Mouse (Mus musculus) heart, embryonic 15.5 days (tissue): Measurements from ENCODE around the gene 4930512M02Rik. TPM values are rescaled to one million over a fixed set of nuclear protein-coding genes. Genes with fewer than 3 reads are reported as not detected.

Source experiments
- ATAC-seq: fragments of 200-750 bp; cut with Nextera tagmentation; replicated peaks from 2 replicates; pipeline ENCODE4 v1.8.0; 2017; ENCODE audit warnings: low read depth, moderate TSS enrichment; ENCODE audit not compliant: insufficient number of reproducible peaks, insufficient read depth, low FRiP score
- H3K27ac ChIP-seq: fragments of 300-500 bp; sonication (generic); 2 replicates; pipeline ENCODE4 v1.5.1; 2015; ENCODE audit warnings: mild to moderate bottlenecking, inconsistent platforms
- H3K27me3 ChIP-seq: fragments of 300-500 bp; sonication (generic); 2 replicates; pipeline ENCODE4 v1.6.1; 2015; ENCODE audit warnings: inconsistent platforms
- H3K36me3 ChIP-seq: fragments of 300-500 bp; sonication (generic); 2 replicates; pipeline ENCODE4 v1.6.1; 2015; ENCODE audit warnings: mild to moderate bottlenecking, inconsistent platforms
- H3K4me1 ChIP-seq: fragments of 300-500 bp; sonication (generic); replicated peaks from 2 replicates; pipeline ENCODE4 v1.6.1; 2015; ENCODE audit warnings: inconsistent platforms
- H3K4me2 ChIP-seq: fragments of 300-500 bp; sonication (generic); 2 replicates; pipeline ENCODE4 v1.6.1; 2015; ENCODE audit warnings: inconsistent platforms, mild to moderate bottlenecking, moderate library complexity
- H3K4me3 ChIP-seq: fragments of 300-500 bp; sonication (generic); 2 replicates; pipeline ENCODE4 v1.5.1; 2015; ENCODE audit warnings: mild to moderate bottlenecking, inconsistent platforms
- H3K9ac ChIP-seq: fragments of 300-500 bp; sonication (generic); 2 replicates; pipeline ENCODE4 v1.6.1; 2015; ENCODE audit warnings: mild to moderate bottlenecking, inconsistent platforms
- H3K9me3 ChIP-seq: fragments of 300-500 bp; sonication (generic); replicated peaks from 2 replicates; pipeline ENCODE4 v1.6.1; 2016; ENCODE audit warnings: inconsistent platforms
- WGBS: fragments of 180-500 bp; shearing (Covaris S2); methylation state at CpG from one replicate; pipeline ENCODE4 v1.1.7; 2015; ENCODE audit warnings: mixed read lengths; 5-methylcytosine and 5-hydroxymethylcytosine counted together
- polyA plus RNA-seq: library from polyadenylated mRNA; unstranded; fragments of >200 nt; fragmentation: Nextera tagmentation; extraction: Ambion mirVana; gene quantifications from 2 replicates; pipeline ENCODE4 v1.2.1, GENCODE M21; 2015

4930512M02Rik gene
- polyA plus RNA-seq, 1 experiment from 2014 or later, result not detected

DNA sequence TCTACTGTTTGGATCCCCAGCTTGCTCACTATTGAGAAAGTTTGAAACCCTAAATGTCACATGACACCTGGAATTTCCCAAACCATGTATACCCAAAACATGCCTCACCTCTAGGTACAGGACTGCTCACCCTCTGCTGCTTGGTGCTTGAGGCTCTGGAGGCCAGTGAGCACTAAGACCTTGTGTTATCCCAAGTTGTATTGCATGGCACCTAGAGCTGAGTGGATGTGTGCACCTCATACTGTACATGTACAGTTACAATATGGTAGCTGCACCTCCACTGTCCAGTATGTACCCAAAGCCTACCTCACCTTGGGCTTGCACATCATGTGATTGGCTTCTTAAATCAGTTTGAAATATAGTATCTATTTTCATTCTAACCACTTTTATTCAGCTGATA lies 16.7 kb upstream of the 4930512M02Rik start:
- no peak overlapping the region for H3K4me3 ChIP-seq
- H3K4me1 ChIP-seq, result no peaks in the 10 kb centered on the region
- no peaks in the 10 kb centered on the region for H3K27me3 ChIP-seq
- no peak overlapping the region for H3K9ac ChIP-seq
- no peaks in the 10 kb centered on the region for H3K36me3 ChIP-seq
- H3K4me2 ChIP-seq, result no peak overlapping the region
- ATAC-seq, result no peak
- no peak overlapping the region for H3K27ac ChIP-seq
- H3K9me3 ChIP-seq, result no peaks in the 10 kb centered on the region

DNA sequence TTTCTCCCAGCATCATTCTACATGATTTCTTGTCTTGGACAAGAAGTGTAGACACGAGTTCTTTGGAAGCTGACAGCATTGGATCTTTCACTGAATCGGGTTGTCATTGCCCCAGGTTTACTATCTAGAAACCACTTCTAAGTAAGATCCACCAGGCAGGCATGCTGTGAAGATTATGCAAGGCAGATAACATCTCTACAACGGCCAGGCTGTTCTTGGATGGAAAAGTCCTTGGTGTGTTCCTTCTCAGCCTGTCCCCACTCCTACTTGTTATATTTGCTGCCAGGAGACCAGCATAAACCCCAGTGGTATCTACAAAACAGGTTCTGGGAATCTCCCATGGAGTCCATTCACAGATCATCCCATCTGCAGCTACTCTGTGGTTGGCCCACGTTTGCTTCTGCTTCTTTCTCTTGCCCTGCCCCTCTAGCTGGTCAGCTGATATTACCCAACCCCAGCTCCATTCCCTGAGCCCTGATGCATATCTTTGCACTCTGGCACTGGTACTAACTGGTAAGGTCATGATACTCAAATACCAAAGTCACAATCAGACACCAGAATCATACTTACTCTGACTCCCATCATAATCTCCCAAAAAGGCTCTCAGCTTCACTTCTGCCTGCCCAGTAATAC lies 3.4 kb downstream of the 4930512M02Rik start:
- H3K27me3 ChIP-seq, result no peaks in the 10 kb centered on the region
- H3K27ac ChIP-seq, result no peak overlapping the region
- no peak overlapping the region for H3K4me3 ChIP-seq
- H3K4me2 ChIP-seq, result no peak overlapping the region
- H3K9me3 ChIP-seq, result no peaks in the 10 kb centered on the region
- 40% methylated on average over 4 of the region's 4 CpGs for WGBS
- no peak overlapping the region for H3K9ac ChIP-seq
- H3K4me1 ChIP-seq, result no peaks in the 10 kb centered on the region
- no peak for ATAC-seq
- H3K36me3 ChIP-seq, result no peaks in the 10 kb centered on the region

DNA sequence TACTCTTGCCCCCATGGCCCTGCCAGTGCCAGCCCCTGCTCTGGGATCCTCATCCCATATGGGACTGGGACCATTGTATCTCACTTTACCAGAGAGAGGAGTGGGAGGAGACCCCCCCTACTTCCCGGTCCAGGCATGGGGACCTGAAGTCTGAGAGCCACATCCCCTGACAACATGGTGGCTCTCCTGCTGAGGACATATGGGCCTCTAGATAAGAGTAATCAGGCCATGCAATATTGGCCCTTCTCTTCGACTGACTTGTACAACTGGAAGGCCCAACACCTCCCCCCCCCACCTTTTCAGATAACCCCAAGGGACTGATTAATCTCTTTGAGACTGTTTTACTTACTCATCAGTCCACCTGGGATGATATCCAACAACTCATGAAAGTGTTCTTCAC lies 18.4 kb downstream of the 4930512M02Rik start:
- no peaks in the 10 kb centered on the region for H3K9me3 ChIP-seq
- no peak overlapping the region for H3K4me2 ChIP-seq
- H3K27me3 ChIP-seq, result no peaks in the 10 kb centered on the region
- no peak overlapping the region for H3K9ac ChIP-seq
- no peak overlapping the region for H3K4me3 ChIP-seq
- no peaks in the 10 kb centered on the region for H3K4me1 ChIP-seq
- no peak for ATAC-seq
- H3K36me3 ChIP-seq, result no peaks in the 10 kb centered on the region
- 72% methylated on average over 2 of the region's 2 CpGs for WGBS
- no peak overlapping the region for H3K27ac ChIP-seq

DNA sequence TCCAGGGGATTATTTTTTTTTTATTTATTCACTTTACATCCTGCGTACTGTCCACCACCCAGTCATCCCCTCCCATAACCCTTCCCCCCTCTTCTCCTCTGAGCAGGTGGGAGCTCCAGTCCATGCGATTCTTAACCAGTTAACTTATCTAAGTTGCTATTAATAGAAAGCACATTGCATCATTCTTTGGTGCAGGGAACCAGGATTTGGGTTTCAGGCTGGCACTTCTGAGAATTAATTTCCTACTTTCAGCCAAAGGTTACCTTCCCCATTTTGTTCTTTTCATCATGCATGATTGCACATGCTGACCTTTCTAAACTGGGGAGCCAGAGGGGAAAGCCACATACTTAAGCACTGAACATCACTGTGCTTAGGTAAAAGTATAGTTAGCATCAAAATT lies 40.3 kb downstream of the 4930512M02Rik start:
- H3K36me3 ChIP-seq, result no peaks in the 10 kb centered on the region

DNA sequence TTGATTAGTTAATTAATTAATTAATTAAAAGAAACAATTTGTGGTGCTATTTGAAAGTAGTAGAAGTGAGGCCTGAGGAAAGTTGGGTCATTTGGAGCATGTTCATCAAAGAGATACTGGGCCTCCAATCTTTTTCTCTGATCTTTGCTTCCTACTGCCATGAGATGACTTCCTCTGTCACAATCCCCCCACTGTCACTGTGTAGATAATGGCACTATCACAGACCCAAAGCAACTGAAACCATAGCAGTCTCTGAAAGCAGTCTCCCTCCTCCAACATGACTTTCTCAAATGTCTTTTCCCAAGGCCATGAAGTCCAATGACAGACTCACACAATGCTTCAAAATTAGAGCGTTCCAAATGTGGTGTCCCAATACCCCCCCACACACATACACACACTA lies 41.2 kb downstream of the 4930512M02Rik start:
- WGBS, result 91% methylated on average over 1 of the region's 1 CpGs
- H3K4me3 ChIP-seq, result no peak overlapping the region
- ATAC-seq, result no peak
- no peak overlapping the region for H3K4me2 ChIP-seq
- no peak overlapping the region for H3K9ac ChIP-seq
- H3K27me3 ChIP-seq, result no peaks in the 10 kb centered on the region
- no peak overlapping the region for H3K27ac ChIP-seq
- H3K36me3 ChIP-seq, result no peaks in the 10 kb centered on the region
- no peaks in the 10 kb centered on the region for H3K9me3 ChIP-seq
- no peaks in the 10 kb centered on the region for H3K4me1 ChIP-seq

More for the DNA sequence above, 40.3 kb downstream of the 4930512M02Rik start:
- H3K27ac ChIP-seq, result no peak overlapping the region
- 54% methylated on average over 2 of the region's 2 CpGs for WGBS
- no peaks in the 10 kb centered on the region for H3K4me1 ChIP-seq
- H3K27me3 ChIP-seq, result no peaks in the 10 kb centered on the region
- H3K9me3 ChIP-seq, result no peaks in the 10 kb centered on the region
- H3K9ac ChIP-seq, result no peak overlapping the region
- no peak overlapping the region for H3K4me2 ChIP-seq
- no peak overlapping the region for H3K4me3 ChIP-seq
- ATAC-seq, result no peak

DNA sequence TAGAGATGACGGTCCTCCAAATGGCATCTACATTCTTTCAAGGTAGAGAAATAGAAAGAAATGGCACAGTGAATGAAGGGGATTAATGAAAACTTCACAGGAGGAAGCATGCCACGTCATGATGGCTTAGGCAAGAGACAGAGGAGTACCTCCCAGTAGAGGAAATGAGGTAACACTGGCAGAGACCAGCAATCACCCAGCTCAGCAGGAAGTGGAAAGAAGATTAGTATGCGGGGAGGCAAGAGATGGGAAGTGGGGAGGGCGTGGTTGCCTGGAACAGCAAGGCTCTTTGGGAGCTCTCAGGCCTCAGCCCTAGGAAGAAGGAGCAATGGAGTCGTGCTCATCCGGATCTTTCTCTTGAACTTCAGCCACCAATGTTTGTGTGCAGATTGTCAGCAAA lies 53.9 kb downstream of the 4930512M02Rik start:
- WGBS, result 45% methylated on average over 6 of the region's 6 CpGs
- no peak overlapping the region for H3K9ac ChIP-seq
- H3K4me1 ChIP-seq, result no peaks in the 10 kb centered on the region
- no peak overlapping the region for H3K4me2 ChIP-seq
- H3K4me3 ChIP-seq, result no peak overlapping the region
- no peaks in the 10 kb centered on the region for H3K27me3 ChIP-seq
- no peaks in the 10 kb centered on the region for H3K9me3 ChIP-seq
- H3K27ac ChIP-seq, result no peak overlapping the region
- ATAC-seq, result 0 out of 2 replicates have a peak, but pooled peaks have one; percentile 39
- no peaks in the 10 kb centered on the region for H3K36me3 ChIP-seq

DNA sequence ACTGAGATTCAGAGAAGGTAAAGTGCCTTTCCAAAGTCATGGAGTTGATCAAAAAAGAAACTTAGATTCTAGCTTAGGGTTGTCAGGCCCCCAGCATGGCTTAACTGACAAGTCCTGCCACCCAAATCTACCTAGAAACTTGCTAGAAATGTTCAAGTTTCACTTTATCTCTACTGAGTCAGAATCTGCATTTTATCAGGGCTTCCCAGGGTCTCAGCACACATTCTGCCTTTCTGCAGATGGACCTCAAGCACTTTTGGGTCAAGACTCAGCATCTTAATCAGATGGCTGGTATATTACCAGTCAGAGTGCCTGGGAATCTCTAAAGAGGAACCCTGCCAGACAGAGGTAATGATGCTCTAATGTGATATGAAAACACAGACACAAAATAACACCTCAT lies 56.9 kb downstream of the 4930512M02Rik start:
- Histone ChIP-seq H3K27me3 (no peaks in the 10 kb centered on the region), H3K4me3 (no peak overlapping the region), H3K9me3 (no peaks in the 10 kb centered on the region), H3K36me3 (no peaks in the 10 kb centered on the region), H3K4me2 (no peak overlapping the region), H3K9ac (no peak overlapping the region), H3K4me1 (no peaks in the 10 kb centered on the region), H3K27ac (no peak overlapping the region)
- no peak for ATAC-seq

DNA sequence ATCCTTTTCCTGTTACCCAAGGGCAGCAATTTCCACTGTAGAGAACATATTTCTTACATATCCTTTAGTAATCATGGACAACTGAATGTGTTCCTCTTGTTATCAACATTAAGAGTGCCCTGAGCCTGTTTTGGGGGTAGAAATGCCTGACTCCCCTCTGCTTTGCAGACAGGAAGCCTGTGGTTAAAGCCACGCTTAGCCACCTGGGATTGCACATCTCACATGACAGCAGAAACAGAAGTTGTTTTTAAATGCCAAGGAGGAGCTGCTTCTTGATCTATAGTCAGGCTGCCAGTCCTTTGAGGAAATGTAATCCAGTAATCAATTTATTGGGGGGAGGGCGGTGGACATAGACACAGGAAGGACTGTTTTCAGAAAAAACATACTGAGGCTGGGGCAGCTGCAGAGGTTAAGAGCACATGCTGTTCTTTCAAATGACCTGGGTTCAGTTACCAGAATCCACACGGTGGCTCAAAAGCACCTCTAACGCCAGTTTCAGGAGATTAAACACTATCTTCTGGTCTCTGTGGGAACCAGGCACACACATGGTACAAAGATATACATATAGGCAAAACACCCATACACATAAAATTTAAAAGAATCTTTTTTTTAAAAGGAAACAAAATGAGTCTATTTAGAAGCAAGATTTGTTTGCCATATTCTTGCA lies 58.0 kb downstream of the 4930512M02Rik start:
- no peak for ATAC-seq
- WGBS, result 44% methylated on average over 4 of the region's 4 CpGs
- H3K9ac ChIP-seq, result no peak overlapping the region
- H3K4me1 ChIP-seq, result 0 out of 2 replicates have a peak, but pooled peaks cover 1% of the 10 kb centered on the region
- no peaks in the 10 kb centered on the region for H3K9me3 ChIP-seq
- H3K4me3 ChIP-seq, result no peak overlapping the region
- H3K27ac ChIP-seq, result no peak overlapping the region
- H3K27me3 ChIP-seq, result no peaks in the 10 kb centered on the region
- H3K36me3 ChIP-seq, result no peaks in the 10 kb centered on the region
- no peak overlapping the region for H3K4me2 ChIP-seq

DNA sequence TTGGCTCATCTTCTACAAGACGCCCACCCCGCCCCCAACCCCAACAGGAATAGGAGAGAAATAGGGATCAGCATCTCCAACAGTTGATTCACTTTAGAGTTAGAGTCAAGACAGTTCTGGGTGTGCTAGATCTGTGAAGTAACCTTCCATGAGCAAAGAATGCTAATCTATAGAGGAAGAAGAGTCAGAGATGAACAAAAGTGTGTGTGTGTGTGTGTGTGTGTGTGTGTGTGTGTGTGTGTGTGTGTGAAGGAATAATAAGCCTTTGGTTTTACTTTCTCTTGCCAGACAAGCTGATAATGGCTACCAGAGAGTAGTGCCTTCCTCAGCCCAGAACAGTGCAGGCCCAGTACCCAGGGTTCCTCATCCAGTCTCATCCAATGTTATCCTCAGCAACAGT lies 59.6 kb downstream of the 4930512M02Rik start:
- no peak for ATAC-seq
- Histone ChIP-seq H3K4me2 (no peak overlapping the region), H3K9me3 (no peaks in the 10 kb centered on the region), H3K27me3 (no peaks in the 10 kb centered on the region), H3K36me3 (no peaks in the 10 kb centered on the region), H3K4me3 (no peak overlapping the region), H3K4me1 (0 out of 2 replicates have a peak, but pooled peaks cover 4% of the 10 kb centered on the region), H3K27ac (no peak overlapping the region), H3K9ac (no peak overlapping the region)
- 72% methylated on average over 2 of the region's 2 CpGs for WGBS

DNA sequence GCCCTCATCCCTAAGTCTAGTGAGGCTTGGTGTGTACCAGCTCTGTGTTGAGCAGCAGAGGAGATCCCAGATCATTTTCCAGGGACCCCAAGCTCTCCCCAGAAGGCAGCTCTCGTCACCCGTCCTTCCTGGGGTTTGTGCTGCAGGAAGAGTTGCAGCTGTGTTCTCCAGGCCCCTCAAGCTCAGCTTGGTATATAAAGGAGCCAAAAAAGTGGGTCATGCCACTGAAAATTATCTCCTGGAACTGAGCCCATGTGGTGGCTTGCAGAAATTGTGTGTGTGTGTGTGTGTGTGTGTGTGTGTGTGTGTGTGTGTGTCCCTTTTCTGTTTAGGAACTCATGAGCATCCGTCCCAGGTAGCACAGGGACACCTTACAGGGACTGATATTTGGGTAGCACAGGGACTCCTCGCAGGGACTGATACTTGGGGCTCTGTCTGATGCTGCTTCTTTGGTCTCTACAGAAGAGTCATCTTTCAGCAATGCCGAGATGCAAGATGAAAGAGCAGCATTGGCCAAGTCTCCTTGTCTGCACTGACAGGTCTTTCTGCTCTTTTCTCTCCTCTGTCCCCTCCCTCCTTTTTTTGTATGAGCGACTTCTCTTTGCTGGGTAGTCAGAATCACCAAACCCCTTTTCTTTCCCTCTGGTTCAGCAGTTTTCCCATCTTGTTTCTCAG lies 62.4 kb downstream of the 4930512M02Rik start:
- Histone ChIP-seq H3K4me3 (no peak overlapping the region), H3K36me3 (no peaks in the 10 kb centered on the region), H3K9me3 (no peaks in the 10 kb centered on the region), H3K9ac (no peak overlapping the region), H3K4me2 (no peak overlapping the region), H3K27ac (no peak overlapping the region), H3K27me3 (no peaks in the 10 kb centered on the region), H3K4me1 (0 out of 2 replicates have a peak, but pooled peaks cover 4% of the 10 kb centered on the region)
- no peak for ATAC-seq
- WGBS, result 63% methylated on average over 6 of the region's 6 CpGs

DNA sequence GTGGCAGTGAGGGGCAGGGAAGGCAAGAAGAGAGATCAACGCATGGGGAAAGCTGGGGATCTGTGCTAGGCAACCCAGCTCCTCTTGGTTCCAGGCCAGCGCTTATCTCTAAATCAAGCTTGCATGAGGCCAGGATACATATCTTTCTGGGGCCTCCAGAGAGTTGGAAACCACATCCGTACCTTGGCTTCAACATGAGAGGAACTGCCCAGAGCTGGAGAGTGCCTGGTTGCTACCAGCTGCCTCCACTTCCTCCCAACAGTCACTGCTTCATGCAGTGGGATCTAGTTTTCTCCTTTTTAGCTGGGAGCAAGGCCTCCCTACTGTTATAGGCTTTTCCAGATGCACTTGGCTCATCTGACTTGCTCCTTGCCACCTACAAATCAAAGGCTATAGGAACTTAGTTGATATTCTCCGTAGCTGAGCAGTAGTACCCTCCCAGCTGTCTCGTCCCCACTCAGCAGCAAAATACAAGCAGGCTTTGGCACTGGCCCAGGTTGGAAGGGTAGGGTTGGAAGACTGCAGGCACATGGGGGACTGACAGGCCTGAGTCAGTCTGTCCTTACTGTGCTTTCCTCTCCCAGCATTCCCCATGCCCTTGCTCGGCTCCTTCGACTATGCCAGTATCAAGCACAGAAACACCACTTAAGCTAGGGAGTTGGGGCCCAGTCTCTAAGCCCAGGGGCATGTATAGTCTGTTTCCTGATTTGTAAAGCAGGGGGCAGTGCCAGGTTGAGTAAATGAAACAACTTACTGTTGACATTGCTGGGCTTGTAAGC lies 63.2 kb downstream of the 4930512M02Rik start:
- ATAC-seq, result no peak
- Histone ChIP-seq H3K4me3 (no peak overlapping the region), H3K36me3 (no peaks in the 10 kb centered on the region), H3K4me2 (no peak overlapping the region), H3K4me1 (0 out of 2 replicates have a peak, but pooled peaks cover 4% of the 10 kb centered on the region), H3K9ac (no peak overlapping the region), H3K27me3 (no peaks in the 10 kb centered on the region), H3K27ac (no peak overlapping the region), H3K9me3 (no peaks in the 10 kb centered on the region)
- WGBS, result 58% methylated on average over 7 of the region's 7 CpGs
